Mouse (Mus musculus) adrenal gland, postnatal 36 days (tissue): ENCODE measurements at regions not wholly inside any gene's neighbourhood (a gene's known extent, or its start where the extent isn't known, plus 50 kb on each side); places are given as distances from the start of the nearest gene placed in this dataset.

Source experiments
- DNase-seq, 2 experiments: peaks; one replicate each; pipeline ENCODE4 v3.0.0; 2021; ENCODE audit warnings: mixed read lengths in 1 of 2

DNA sequence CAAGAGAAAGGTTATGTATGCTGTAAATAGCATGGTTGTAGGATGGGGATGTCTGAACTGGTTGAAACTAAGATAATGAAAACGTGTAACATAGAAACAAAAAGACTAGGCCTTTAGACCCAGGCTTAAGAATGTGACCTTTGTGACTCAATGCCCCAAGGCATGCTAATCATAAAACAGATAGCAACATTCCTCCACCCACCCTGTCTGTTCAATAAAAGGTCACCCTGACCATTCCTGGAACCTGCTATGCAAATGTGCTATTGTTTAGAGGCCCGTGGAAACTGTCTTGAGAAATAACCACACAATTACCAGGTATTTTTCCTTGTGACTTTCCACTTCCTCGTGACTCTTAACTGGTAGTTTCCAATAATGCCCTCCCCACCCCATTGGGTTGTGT is 288.3 kb upstream of the Alcam start:
- DNase-seq: no peak

DNA sequence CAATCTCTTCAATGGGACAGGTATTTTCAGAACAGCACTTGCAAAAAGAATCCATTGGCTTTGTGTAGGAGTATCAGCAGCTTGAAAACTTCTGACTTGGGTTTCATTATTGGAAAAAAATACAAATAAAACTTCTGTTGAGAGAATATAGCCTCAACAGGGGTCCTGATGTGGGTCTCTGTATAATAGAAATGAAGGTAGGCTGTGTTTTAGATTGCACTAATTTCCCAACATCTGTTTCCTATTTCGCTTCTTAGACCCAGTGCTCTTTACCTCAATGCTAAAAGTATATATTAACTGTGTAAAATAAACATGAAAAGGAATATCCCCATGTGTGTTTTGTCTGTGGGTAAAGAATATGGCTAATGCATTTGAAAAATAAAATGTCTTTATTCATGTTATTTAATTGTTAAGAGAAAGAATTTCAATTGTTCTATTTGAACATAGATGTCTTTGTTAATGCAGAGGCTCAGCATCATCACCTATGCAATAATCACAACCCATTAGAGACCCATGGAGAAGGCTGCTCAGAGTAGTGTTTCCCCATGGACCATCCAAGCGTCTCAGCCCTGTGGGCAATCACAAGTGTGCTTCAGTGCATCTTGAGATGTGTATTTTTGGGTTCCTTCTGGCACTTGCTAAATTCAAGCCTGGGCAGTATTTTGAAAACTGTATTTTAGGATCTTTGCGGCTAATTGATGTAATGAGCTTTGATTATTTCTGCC is 272.4 kb upstream of the Alcam start:
- no peak for DNase-seq

DNA sequence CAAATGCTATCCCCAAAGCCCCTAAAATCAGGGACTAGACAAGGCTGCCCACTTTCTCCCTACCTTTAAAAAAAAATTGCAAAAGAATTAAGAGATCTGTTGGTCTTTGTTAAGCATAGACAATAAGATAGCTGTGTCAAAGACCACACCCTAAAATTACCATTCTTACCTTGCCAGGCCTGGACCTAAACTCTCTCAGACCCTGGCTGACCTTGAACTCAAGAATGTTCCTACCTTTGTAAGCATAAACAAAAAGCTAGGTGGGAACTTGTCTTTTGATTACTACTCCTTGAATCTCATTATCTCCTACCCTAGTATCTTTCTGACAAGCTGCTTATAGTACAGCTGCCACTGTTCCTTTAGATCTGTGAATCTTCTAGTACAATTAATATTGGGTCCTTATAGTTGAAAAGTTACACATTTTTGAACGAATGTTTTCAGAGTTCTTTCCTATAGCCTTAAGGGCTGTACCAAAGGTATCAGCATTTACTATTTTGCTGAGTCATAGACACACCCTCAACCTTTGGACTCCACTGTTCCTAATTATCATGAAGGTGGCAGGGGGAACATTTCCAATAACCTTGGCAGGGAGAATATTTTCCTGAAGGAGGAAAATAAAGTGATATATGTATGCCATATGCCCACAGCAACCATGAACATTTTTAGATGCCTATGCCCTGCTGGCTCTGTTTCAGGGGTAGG is 264.5 kb upstream of the Alcam start:
- DNase-seq: no peak

DNA sequence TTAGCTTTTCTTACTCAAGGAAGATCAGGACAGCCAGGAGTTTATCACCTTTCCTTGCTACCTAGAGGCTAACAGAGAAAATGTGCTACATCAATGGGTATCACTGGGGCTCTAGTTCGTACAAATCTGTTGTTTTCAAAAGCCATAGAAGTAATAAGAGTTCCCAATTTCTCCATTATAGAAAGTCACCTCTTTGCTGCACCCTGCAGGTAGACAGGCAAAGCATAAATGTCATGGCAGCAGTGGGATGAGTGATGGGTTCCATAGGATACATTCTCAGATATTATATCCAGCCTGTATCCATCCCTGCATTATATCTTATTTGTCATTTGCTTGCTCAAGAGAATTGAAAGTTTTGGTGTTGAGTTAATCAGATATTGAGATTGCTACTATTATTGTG is 236.4 kb upstream of the Alcam start:
- no peak for DNase-seq

DNA sequence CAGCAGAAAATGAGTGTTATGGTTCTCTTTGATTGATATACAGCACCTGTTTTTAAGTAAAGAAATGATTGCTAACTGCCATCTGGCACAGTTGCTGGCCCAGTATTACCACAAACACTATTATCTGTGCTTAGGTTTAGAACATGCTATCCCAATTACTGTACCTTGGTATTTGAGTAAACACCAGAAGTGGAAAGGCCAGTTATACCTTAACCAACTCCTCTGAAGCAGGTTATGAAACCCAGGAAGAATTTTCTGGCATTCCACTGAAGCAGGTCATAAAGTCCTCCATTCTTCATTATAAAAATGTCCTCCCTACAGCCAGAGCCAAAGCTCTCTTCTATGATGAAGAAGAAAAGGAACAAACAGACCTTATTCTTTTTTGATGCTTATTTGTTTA is 201.0 kb upstream of the Alcam start:
- DNase-seq: no peak
